Mouse (Mus musculus): ENCODE results near the gene Lrmda. TPM values are rescaled to one million over a fixed set of nuclear protein-coding genes. Genes with fewer than 3 reads are reported as not detected.

Lrmda gene
- polyA plus RNA-seq, 1 experiment from 2014 or later, result 0.94 TPM

- Histone ChIP-seq H3K9me3 (replicated peaks; ENCODE audit: control insufficient read depth, low read length) (no peaks in the 10 kb centered on the region), H3K36me3 (ENCODE audit: control insufficient read depth, insufficient read depth, low read length) (no peaks in the 10 kb centered on the region), H3K4me2 (ENCODE audit: low read depth, low read length) (no peak overlapping the region), H3K27me3 (ENCODE audit: control insufficient read depth, insufficient read depth, low read length) (no peaks in the 10 kb centered on the region), H3K9ac (ENCODE audit: low read length) (no peak overlapping the region), H3K4me3 (replicated peaks; ENCODE audit: low read length) (no peak overlapping the region), H3K27ac (ENCODE audit: low read length) (no peak overlapping the region), H3K4me1 (ENCODE audit: control insufficient read depth, insufficient read depth, low read length) (peaks cover 12% of the 10 kb centered on the region)
- ATAC-seq (ENCODE audit: insufficient read depth, low FRiP score), result no peak
- 95% methylated on average over 2 of the region's 2 CpGs for WGBS
Measured at GRCm38 (mm10) chr14:22928263-22928662, 908.8 kb downstream of the Lrmda start.

DNA sequence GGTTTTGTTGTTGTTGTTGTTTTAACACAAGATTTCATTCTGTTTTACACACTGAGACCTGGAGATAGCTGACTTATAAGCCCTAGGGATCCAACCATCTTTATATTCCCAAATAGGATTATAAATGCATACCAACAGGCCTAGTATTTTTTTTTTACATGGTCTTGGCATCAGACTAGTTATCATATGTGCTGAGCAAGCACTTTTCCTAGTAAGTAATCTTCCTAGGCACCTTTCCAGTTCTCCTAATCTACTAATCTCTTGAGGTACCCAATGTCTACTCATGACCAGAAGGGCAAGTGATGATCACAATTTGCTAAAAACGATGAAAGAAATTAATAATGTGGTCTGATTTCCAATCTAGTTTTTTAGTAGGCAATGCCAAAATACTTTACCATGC, 909.2 kb downstream of the Lrmda start:
- no peaks in the 10 kb centered on the region for H3K9me3 ChIP-seq (replicated peaks; ENCODE audit: control insufficient read depth, low read length)
- 89% methylated on average over 1 of the region's 1 CpGs for WGBS
- ATAC-seq (ENCODE audit: insufficient read depth, low FRiP score), result no peak
- no peak overlapping the region for H3K27ac ChIP-seq (ENCODE audit: low read length)
- H3K27me3 ChIP-seq (ENCODE audit: control insufficient read depth, insufficient read depth, low read length), result no peaks in the 10 kb centered on the region
- no peak overlapping the region for H3K4me2 ChIP-seq (ENCODE audit: low read depth, low read length)
- no peak overlapping the region for H3K4me3 ChIP-seq (replicated peaks; ENCODE audit: low read length)
- H3K9ac ChIP-seq (ENCODE audit: low read length), result no peak overlapping the region
- peaks cover 12% of the 10 kb centered on the region for H3K4me1 ChIP-seq (ENCODE audit: control insufficient read depth, insufficient read depth, low read length)
- no peaks in the 10 kb centered on the region for H3K36me3 ChIP-seq (ENCODE audit: control insufficient read depth, insufficient read depth, low read length)

GRCm38 (mm10) chr14:22929585-22929984, 910.1 kb downstream of the Lrmda start:
- Histone ChIP-seq H3K4me3 (replicated peaks; ENCODE audit: low read length) (no peak overlapping the region), H3K9ac (ENCODE audit: low read length) (no peak overlapping the region), H3K36me3 (ENCODE audit: control insufficient read depth, insufficient read depth, low read length) (no peaks in the 10 kb centered on the region), H3K4me1 (ENCODE audit: control insufficient read depth, insufficient read depth, low read length) (peaks cover 12% of the 10 kb centered on the region), H3K4me2 (ENCODE audit: low read depth, low read length) (no peak overlapping the region), H3K9me3 (replicated peaks; ENCODE audit: control insufficient read depth, low read length) (no peaks in the 10 kb centered on the region), H3K27me3 (ENCODE audit: control insufficient read depth, insufficient read depth, low read length) (no peaks in the 10 kb centered on the region), H3K27ac (ENCODE audit: low read length) (no peak overlapping the region)
- 72% methylated on average over 2 of the region's 2 CpGs for WGBS
- ATAC-seq (ENCODE audit: insufficient read depth, low FRiP score), result peak; percentile 34; the same call in 1 of the 2 replicates

- Histone ChIP-seq H3K4me3 (replicated peaks; ENCODE audit: low read length) (no peak overlapping the region), H3K27me3 (ENCODE audit: control insufficient read depth, insufficient read depth, low read length) (no peaks in the 10 kb centered on the region), H3K4me2 (ENCODE audit: low read depth, low read length) (peak overlapping the region; percentile 13; the same call in 1 of the 2 replicates), H3K9me3 (replicated peaks; ENCODE audit: control insufficient read depth, low read length) (no peaks in the 10 kb centered on the region), H3K27ac (ENCODE audit: low read length) (peak overlapping the region; percentile 39), H3K9ac (ENCODE audit: low read length) (no peak overlapping the region), H3K36me3 (ENCODE audit: control insufficient read depth, insufficient read depth, low read length) (no peaks in the 10 kb centered on the region), H3K4me1 (ENCODE audit: control insufficient read depth, insufficient read depth, low read length) (peaks cover 12% of the 10 kb centered on the region)
- peak; percentile 20; the same call in 1 of the 2 replicates for ATAC-seq (ENCODE audit: insufficient read depth, low FRiP score)
- 70% methylated on average over 9 of the region's 9 CpGs for WGBS
Measured at GRCm38 (mm10) chr14:22930488-22931046, 911.1 kb downstream of the Lrmda start.

DNA sequence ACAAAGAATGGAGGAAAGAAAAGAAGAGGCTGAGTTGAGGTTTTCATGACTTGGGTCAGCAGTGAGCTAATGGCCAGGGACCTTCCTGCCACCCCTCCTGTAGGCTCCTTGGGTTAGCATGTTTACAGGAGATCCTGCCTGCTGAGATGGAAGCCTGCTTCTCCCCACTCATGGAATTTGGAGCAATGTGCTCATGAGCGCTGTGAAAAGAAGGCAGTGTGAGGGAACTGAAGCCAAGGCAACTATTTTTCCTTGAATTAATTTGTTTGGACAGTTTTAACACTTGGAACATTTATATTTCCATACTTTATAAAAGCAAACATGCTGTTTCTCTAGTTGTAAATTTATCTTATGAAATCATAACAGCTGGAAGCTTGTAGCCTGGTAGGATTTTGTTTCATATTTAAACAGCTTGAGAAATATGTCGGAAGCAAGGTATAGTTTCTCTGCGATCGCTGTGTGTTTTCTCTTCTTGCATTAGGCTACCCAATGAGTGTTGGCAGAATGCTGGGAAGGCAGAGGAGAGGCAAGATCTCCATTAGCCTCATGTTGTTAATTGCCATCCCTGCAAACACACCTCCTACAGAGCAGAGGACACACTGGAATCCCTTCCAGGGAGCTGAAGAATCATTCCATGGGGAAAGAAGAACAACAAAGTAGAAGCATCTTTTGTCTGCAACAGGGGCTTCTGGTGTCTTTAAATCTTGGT, 911.8 kb downstream of the Lrmda start:
- H3K27ac ChIP-seq (ENCODE audit: low read length), result peak overlapping the region; percentile 39
- no peaks in the 10 kb centered on the region for H3K27me3 ChIP-seq (ENCODE audit: control insufficient read depth, insufficient read depth, low read length)
- peak; percentile 57; the same call in 1 of the 2 replicates for ATAC-seq (ENCODE audit: insufficient read depth, low FRiP score)
- H3K36me3 ChIP-seq (ENCODE audit: control insufficient read depth, insufficient read depth, low read length), result no peaks in the 10 kb centered on the region
- H3K9me3 ChIP-seq (replicated peaks; ENCODE audit: control insufficient read depth, low read length), result no peaks in the 10 kb centered on the region
- H3K4me2 ChIP-seq (ENCODE audit: low read depth, low read length), result peak overlapping the region; percentile 13; the same call in 1 of the 2 replicates
- H3K4me3 ChIP-seq (replicated peaks; ENCODE audit: low read length), result no peak overlapping the region
- no peak overlapping the region for H3K9ac ChIP-seq (ENCODE audit: low read length)
- 35% methylated on average over 4 of the region's 4 CpGs for WGBS
- peaks cover 12% of the 10 kb centered on the region for H3K4me1 ChIP-seq (ENCODE audit: control insufficient read depth, insufficient read depth, low read length)

- no peaks in the 10 kb centered on the region for H3K36me3 ChIP-seq (ENCODE audit: control insufficient read depth, insufficient read depth, low read length)
- no peak overlapping the region for H3K4me2 ChIP-seq (ENCODE audit: low read depth, low read length)
- no peaks in the 10 kb centered on the region for H3K27me3 ChIP-seq (ENCODE audit: control insufficient read depth, insufficient read depth, low read length)
- no peak for ATAC-seq (ENCODE audit: insufficient read depth, low FRiP score)
- no peak overlapping the region for H3K27ac ChIP-seq (ENCODE audit: low read length)
- no peaks in the 10 kb centered on the region for H3K9me3 ChIP-seq (replicated peaks; ENCODE audit: control insufficient read depth, low read length)
- H3K4me1 ChIP-seq (ENCODE audit: control insufficient read depth, insufficient read depth, low read length), result peaks cover 5% of the 10 kb centered on the region
- 69% methylated on average over 3 of the region's 3 CpGs for WGBS
- H3K4me3 ChIP-seq (replicated peaks; ENCODE audit: low read length), result no peak overlapping the region
- no peak overlapping the region for H3K9ac ChIP-seq (ENCODE audit: low read length)
Measured at GRCm38 (mm10) chr14:22936701-22937100, 917.2 kb downstream of the Lrmda start.

GRCm38 (mm10) chr14:22940576-22940975, 921.1 kb downstream of the Lrmda start:
- no peak overlapping the region for H3K27ac ChIP-seq (ENCODE audit: low read length)
- no peaks in the 10 kb centered on the region for H3K36me3 ChIP-seq (ENCODE audit: control insufficient read depth, insufficient read depth, low read length)
- no peak overlapping the region for H3K4me3 ChIP-seq (replicated peaks; ENCODE audit: low read length)
- H3K4me2 ChIP-seq (ENCODE audit: low read depth, low read length), result no peak overlapping the region
- 23% methylated on average over 2 of the region's 2 CpGs for WGBS
- H3K9ac ChIP-seq (ENCODE audit: low read length), result no peak overlapping the region
- ATAC-seq (ENCODE audit: insufficient read depth, low FRiP score), result no peak
- H3K27me3 ChIP-seq (ENCODE audit: control insufficient read depth, insufficient read depth, low read length), result no peaks in the 10 kb centered on the region
- peaks cover 3% of the 10 kb centered on the region; the same call in 1 of the 2 replicates for H3K4me1 ChIP-seq (ENCODE audit: control insufficient read depth, insufficient read depth, low read length)
- no peaks in the 10 kb centered on the region for H3K9me3 ChIP-seq (replicated peaks; ENCODE audit: control insufficient read depth, low read length)

- Histone ChIP-seq H3K4me2 (ENCODE audit: low read depth, low read length) (no peak overlapping the region), H3K9me3 (replicated peaks; ENCODE audit: control insufficient read depth, low read length) (no peaks in the 10 kb centered on the region), H3K9ac (ENCODE audit: low read length) (no peak overlapping the region), H3K36me3 (ENCODE audit: control insufficient read depth, insufficient read depth, low read length) (no peaks in the 10 kb centered on the region), H3K27ac (ENCODE audit: low read length) (no peak overlapping the region), H3K4me3 (replicated peaks; ENCODE audit: low read length) (no peak overlapping the region), H3K27me3 (ENCODE audit: control insufficient read depth, insufficient read depth, low read length) (no peaks in the 10 kb centered on the region), H3K4me1 (ENCODE audit: control insufficient read depth, insufficient read depth, low read length) (peaks cover 3% of the 10 kb centered on the region; the same call in 1 of the 2 replicates)
- WGBS, result 76% methylated on average over 2 of the region's 2 CpGs
- no peak for ATAC-seq (ENCODE audit: insufficient read depth, low FRiP score)
Measured at GRCm38 (mm10) chr14:22942569-22942968, 923.1 kb downstream of the Lrmda start.

GRCm38 (mm10) chr14:22949466-22949865, 930.0 kb downstream of the Lrmda start:
- no peak overlapping the region for H3K4me2 ChIP-seq (ENCODE audit: low read depth, low read length)
- H3K27me3 ChIP-seq (ENCODE audit: control insufficient read depth, insufficient read depth, low read length), result no peaks in the 10 kb centered on the region
- no peak overlapping the region for H3K27ac ChIP-seq (ENCODE audit: low read length)
- H3K9ac ChIP-seq (ENCODE audit: low read length), result no peak overlapping the region
- H3K4me3 ChIP-seq (replicated peaks; ENCODE audit: low read length), result no peak overlapping the region
- no peaks in the 10 kb centered on the region for H3K36me3 ChIP-seq (ENCODE audit: control insufficient read depth, insufficient read depth, low read length)
- no peaks in the 10 kb centered on the region for H3K9me3 ChIP-seq (replicated peaks; ENCODE audit: control insufficient read depth, low read length)
- peaks cover 4% of the 10 kb centered on the region; the same call in 1 of the 2 replicates for H3K4me1 ChIP-seq (ENCODE audit: control insufficient read depth, insufficient read depth, low read length)
- no peak for ATAC-seq (ENCODE audit: insufficient read depth, low FRiP score)
